Mouse (Mus musculus) embryonic fibroblast, embryonic 13.5 days (primary cell): ENCODE results near the gene Wfdc12.

Source experiments
- CTCF ChIP-seq: IDR thresholded peaks from 2 replicates; pipeline ENCODE4 v1.5.1; 2011; ENCODE audit warnings: mild to moderate bottlenecking, control low read depth, low read length, moderate library complexity, borderline replicate concordance; ENCODE audit not compliant: insufficient read depth
- POLR2A ChIP-seq: IDR thresholded peaks from 2 replicates; pipeline ENCODE4 v1.6.1; 2011; ENCODE audit warnings: low read depth, mild to moderate bottlenecking, control low read depth, low read length, moderate library complexity

GRCm38 (mm10) chr2:164210892-164211291 is 20.5 kb upstream of the Wfdc12 start:
- TF ChIP-seq POLR2A (no peak), CTCF (no peak)
